Mouse (Mus musculus) megakaryocyte-erythroid progenitor cell, adult 5 weeks (primary cell): ENCODE results near the gene 1700003H04Rik. TPM values are rescaled to one million over a fixed set of nuclear protein-coding genes. Genes with fewer than 3 reads are reported as not detected.

ENCODE experiments used
- polyA plus RNA-seq: library from polyadenylated mRNA; stranded (reverse); fragments of >175 nt; gene quantifications from 2 replicates; pipeline ENCODE4 v1.2.3, GENCODE M21; 2012

Gene 1700003H04Rik
- polyA plus RNA-seq = not detected in 2 replicates

DNA sequence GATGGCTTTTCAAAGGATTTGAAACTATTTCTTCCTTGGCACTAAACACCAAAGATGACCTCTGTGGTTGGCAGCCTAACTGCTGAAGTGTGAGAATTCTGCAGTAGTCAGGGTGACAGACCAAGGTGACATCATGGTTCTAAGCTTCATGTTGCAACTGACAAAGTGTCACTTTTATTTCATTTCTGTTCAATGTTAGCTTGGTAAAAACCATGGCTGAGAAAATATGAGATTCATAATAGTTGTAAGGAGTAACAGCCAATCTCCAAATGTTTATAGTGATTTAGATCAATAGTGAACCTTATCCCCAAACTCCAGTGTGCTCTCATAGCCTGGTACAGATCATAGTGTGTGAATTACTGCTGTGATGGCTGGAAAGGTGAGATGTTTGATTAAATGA, at the start of gene 1700003H04Rik:
TSS of gene 1700003H04Rik (minus strand) at position 101 of the 400 bp plus-strand sequence.

Other genes starting within 250 kb of the 1700003H04Rik start
- gene 1700006A11Rik, start 155.1 kb downstream of the 1700003H04Rik start, polyA plus RNA-seq = not detected in 2 replicates